Mouse (Mus musculus): ENCODE results near the gene Actn4.

Gene Actn4

DNA sequence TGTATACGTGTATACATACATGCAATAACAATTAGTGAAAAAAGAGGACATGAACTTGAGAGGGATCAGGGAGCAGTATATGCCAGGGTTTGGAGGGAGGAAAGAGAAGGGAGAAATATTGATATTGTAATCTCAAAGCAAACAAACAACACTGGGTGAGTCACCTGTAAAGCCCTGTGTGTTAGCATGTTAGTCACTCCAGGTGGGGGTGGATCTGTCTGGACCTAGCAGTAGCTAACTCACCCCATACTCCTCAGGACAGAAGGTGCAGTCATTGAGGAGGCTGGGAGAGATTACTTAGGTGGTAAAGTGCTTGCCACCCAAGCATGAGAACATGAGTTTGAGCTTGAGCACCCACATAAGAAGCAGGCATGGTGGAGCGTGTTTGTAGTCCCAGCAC, 102.2 kb downstream of the Actn4 start:
- CTCF ChIA-PET = no interaction called here

- CTCF ChIA-PET = no interaction called here
Observed at GRCm38 (mm10) chr7:28850642-28851041, 111.5 kb downstream of the Actn4 start.

- CTCF ChIA-PET = interaction anchor here (0.5 kb wide), 1 partner anchor 9 kb away, joined by 5 read pairs; no protein-coding TSS in a partner anchor
Observed at GRCm38 (mm10) chr7:28849700-28850236, 112.4 kb downstream of the Actn4 start.

DNA sequence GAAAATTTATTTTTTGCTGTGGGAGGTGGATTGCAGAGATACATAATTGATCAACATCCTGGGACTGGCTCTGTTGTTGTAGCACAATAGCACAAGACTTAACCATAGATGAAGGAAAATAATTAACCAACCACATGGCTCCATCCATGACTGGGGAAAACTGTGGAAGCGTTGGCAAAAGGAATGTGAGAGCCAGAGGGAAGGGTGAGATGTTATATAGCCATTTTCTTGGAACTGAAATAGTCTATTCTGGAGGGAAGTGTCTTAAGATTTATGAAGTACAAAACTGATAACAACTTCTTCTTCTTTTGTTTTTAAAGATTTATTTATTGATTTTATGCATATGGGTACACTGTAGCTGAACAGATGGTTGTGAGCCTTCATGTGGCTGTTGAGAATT, 114.9 kb downstream of the Actn4 start:
- CTCF ChIA-PET = interaction anchor here (0.7 kb wide), 1 partner anchor 15 kb away, joined by 3 read pairs; no protein-coding TSS in a partner anchor
